Mouse (Mus musculus): ENCODE measurements at regions not wholly inside any gene's neighbourhood (a gene's known extent, or its start where the extent isn't known, plus 50 kb on each side); places are given as distances from the start of the nearest gene placed in this dataset.
A peak's percentile ranks its signal among the peaks of the same experiment; 100 is the strongest.

DNA sequence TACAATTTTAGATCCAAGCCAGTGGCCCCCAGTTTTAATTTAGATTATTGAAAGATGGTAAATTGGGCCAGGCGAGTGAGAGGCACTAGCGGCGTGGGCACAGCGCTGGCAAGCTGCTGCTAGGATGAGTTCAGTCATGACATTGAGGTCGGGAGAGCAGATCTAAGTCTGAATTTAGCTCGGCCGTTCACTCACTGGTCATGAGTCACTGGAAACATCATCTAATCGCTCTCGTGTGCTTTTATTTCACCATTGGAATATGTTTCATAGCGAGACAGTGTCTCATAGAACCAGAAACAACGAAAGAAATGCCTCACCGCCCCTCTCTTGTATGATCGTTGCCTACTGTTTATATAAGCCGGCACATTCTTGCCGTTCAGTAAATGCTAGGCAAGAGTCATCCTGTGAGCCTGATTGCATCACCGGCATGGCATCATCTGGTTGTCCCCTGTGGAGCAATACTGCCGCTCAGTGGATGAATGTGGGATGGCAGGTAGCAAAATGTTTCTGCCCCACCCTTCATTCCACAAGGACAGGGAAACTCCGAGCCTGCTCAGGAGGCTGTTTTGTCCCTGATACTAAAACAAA is 64.3 kb upstream of the Epcam start:
- TF ChIP-seq CTCF (IDR thresholded peaks at IDR 0.05; ENCODE audit: low read depth, low read length): peak; percentile 89
- no peak for TF ChIP-seq POLR2A (IDR thresholded peaks at IDR 0.05; ENCODE audit: borderline replicate concordance, low read depth, low read length)
